Mouse (Mus musculus) spleen, adult 2 months (tissue): ENCODE measurements around the gene Rps27l.

ENCODE experiments used
- CTCF ChIP-seq: fragments of 200-500 bp; IDR thresholded peaks from 2 replicates; pipeline ENCODE4 v1.5.1; 2011; ENCODE audit warnings: mild to moderate bottlenecking, inconsistent platforms; ENCODE audit not compliant: insufficient read depth, insufficient read length, insufficient replicate concordance; ENCODE audit errors: extremely low read depth
- POLR2A ChIP-seq: fragments of 200-500 bp; IDR thresholded peaks from 2 replicates; pipeline ENCODE4 v1.6.1; 2011; ENCODE audit warnings: low read depth, low read length, inconsistent platforms

DNA sequence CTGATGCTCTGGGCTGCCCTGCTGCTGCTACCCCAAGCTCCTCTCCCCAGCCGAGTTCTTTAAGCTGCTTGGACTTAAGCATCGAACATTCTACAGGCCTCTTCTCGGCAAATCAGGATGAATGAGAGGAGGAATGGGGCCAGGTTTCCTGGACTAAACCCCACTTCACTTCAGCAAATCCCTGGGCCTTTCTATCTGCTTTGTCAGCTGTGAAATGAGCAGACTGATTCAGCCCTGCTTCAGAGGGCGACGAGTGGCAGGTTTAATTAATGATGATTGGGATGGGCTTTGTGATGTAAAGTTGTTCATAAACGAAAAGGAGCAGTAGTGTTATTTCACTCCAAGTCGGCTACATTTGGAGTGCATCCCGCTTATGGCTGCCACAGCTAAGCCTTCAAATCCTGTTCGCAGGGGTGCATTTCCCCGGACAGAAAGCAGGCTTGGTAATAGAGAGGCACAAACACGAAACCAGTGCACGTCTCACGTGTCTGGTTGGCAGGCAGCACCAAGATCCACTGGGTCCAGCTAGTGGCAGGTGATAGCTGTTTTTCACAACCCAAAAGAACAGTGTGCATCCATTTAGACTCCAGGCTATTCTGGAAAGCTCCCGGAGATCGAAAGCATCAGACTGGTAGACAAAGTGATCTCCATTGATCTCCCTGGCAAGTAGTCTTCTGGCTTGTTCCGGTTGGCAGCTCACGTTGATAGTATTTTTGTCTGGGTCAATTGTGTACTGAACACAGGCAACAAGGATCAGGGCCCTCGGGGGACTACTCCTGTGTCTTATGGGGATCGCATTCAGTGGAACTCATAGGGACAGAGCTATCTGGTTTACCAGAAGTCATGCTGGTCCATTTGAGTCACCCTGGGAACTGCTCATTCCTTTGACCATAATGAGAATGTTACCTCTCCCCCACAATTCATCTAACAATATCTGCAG is 11.7 kb upstream of the Rps27l start:
- TF ChIP-seq CTCF (no peak), POLR2A (no peak)
